Mouse (Mus musculus) brain, embryonic 14.5 days (tissue): ENCODE measurements around the gene Pih1d1. TPM values are rescaled to one million over a fixed set of nuclear protein-coding genes. Genes with fewer than 3 reads are reported as not detected.

ENCODE experiments used
- DNase-seq: peaks from one replicate; pipeline ENCODE4 v3.0.0-alpha.2; 2011; ENCODE audit warnings: low read depth
- CTCF ChIP-seq: fragments of 200-500 bp; IDR thresholded peaks from 2 replicates; pipeline ENCODE4 v1.5.1; 2012; ENCODE audit warnings: inconsistent platforms, mild to moderate bottlenecking, moderate library complexity, borderline replicate concordance; ENCODE audit not compliant: insufficient read depth, insufficient read length; ENCODE audit errors: extremely low read depth
- POLR2A ChIP-seq: fragments of 200-500 bp; IDR thresholded peaks from 2 replicates; pipeline ENCODE4 v1.6.1; 2012; ENCODE audit warnings: mild to moderate bottlenecking, inconsistent platforms, borderline replicate concordance; ENCODE audit not compliant: poor library complexity, insufficient read depth, insufficient read length, severe bottlenecking; ENCODE audit errors: extremely low read depth
- polyA plus RNA-seq: library from polyadenylated mRNA; depleted of rRNA; stranded (reverse); fragments of >200 nt; gene quantifications from 2 replicates; pipeline ENCODE4 v1.2.3, GENCODE M21; 2012

The Pih1d1 gene
- polyA plus RNA-seq, 1 experiment: 130 TPM

GRCm38 (mm10) chr7:45127700-45128224 lies 26.3 kb upstream of the Pih1d1 start:
- DNase-seq: no peak
- TF ChIP-seq POLR2A (no peak), CTCF (no peak)

GRCm38 (mm10) chr7:45128624-45129246 lies 25.4 kb upstream of the Pih1d1 start, which contains the start of gene Rpl13a:
Gene Rpl13a (minus strand): TSS chr7:45128761.
- TF ChIP-seq POLR2A (peak; percentile 95), CTCF (peak; percentile 74)
- DNase-seq: peak; percentile 100

- TF ChIP-seq POLR2A (no peak), CTCF (no peak)
- no peak for DNase-seq
Observed at GRCm38 (mm10) chr7:45129318-45129717, 24.8 kb upstream of the Pih1d1 start.

- no peak for DNase-seq
- TF ChIP-seq CTCF (no peak), POLR2A (no peak)
Observed at GRCm38 (mm10) chr7:45129776-45130512, 24.2 kb upstream of the Pih1d1 start.

GRCm38 (mm10) chr7:45131850-45132249 lies 22.3 kb upstream of the Pih1d1 start:
- no peak for TF ChIP-seq POLR2A
- TF ChIP-seq CTCF: no peak

GRCm38 (mm10) chr7:45133446-45134159 lies 20.5 kb upstream of the Pih1d1 start:
- TF ChIP-seq CTCF: no peak
- no peak for TF ChIP-seq POLR2A
- DNase-seq: no peak

More at GRCm38 (mm10) chr7:45131850-45132249, 22.3 kb upstream of the Pih1d1 start:
- DNase-seq: no peak

- DNase-seq: no peak
- no peak for TF ChIP-seq POLR2A
Observed at GRCm38 (mm10) chr7:45134544-45135026, 19.5 kb upstream of the Pih1d1 start.

GRCm38 (mm10) chr7:45135370-45135769 lies 18.7 kb upstream of the Pih1d1 start:
- TF ChIP-seq CTCF (no peak), POLR2A (no peak)
- DNase-seq: no peak

GRCm38 (mm10) chr7:45135993-45136567 lies 18.0 kb upstream of the Pih1d1 start, which contains the start of the genes Gm45713 and Flt3l:
Gene Gm45713 (minus strand): TSS chr7:45136231.
Gene Flt3l (minus strand): TSS chr7:45136432.
- TF ChIP-seq POLR2A: no peak
- peak; percentile 97 for TF ChIP-seq CTCF
- DNase-seq: peak; percentile 85

- DNase-seq: no peak
- TF ChIP-seq CTCF (no peak), POLR2A (no peak)
Observed at GRCm38 (mm10) chr7:45137171-45138006, 16.7 kb upstream of the Pih1d1 start.
